Mouse (Mus musculus) monocyte, adult 5-6 weeks (primary cell): Measurements from ENCODE around the gene Ttl. TPM values are rescaled to one million over a fixed set of nuclear protein-coding genes. Genes with fewer than 3 reads are reported as not detected.

Experiments used
- ATAC-seq: fragments of 153-309, 156-312 bp; replicated peaks from 2 replicates; pipeline ENCODE4 v1.8.0; 2017; ENCODE audit warnings: mild to moderate bottlenecking; ENCODE audit not compliant: low TSS enrichment, insufficient number of reproducible peaks, severe bottlenecking, poor library complexity, low FRiP score
- total RNA-seq: library from RNA; stranded (forward); fragments of 200-1000, 200-491, 200-594 nt; gene quantifications from 3 replicates; pipeline ENCODE4 v1.2.3, GENCODE M21; 2017

Ttl gene
- total RNA-seq, 1 experiment from 2014 or later: 2.2 TPM

DNA sequence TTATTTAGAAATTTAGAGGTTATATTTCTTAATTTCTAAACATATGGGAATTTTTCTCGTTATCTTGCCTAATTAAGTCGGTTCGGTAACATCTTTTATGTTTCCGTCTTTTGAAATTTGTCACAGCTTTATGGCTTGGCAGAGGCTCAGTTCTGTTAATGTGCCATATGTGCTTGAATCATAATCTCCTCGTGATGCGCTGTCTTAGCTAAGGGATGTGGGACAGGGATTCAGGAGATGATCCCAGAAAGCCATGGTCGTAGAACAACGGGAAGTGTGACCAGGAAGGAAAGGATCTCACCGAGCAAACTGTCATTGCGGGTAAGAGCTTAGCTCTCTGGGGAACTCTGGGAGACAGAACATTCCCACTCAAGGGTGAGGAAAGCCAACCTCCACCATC lies 74.2 kb downstream of the Ttl start:
- ATAC-seq: no peak

Other genes starting within 250 kb of the Ttl start
- 46.5 to 73.2 TPM (median 54.2 TPM) in 3 replicates for gene Tmem87b, start 247.8 kb upstream of the Ttl start, total RNA-seq
- not detected in 3 replicates for gene Fbln7, start 203.0 kb upstream of the Ttl start, total RNA-seq
- 5.2 to 11.2 TPM (median 8.0 TPM) in 3 replicates for gene Zc3h8, start 121.9 kb upstream of the Ttl start, total RNA-seq
- gene Zc3h6, start 98.5 kb upstream of the Ttl start, total RNA-seq: 2.5 to 6.3 TPM (median 4.4 TPM) in 3 replicates
- gene Gm10762, start 98.2 kb upstream of the Ttl start, total RNA-seq: 1.5 to 2.6 TPM in 2 of 3 replicates, not detected in the other
- gene Vinac1, start 17.8 kb upstream of the Ttl start, total RNA-seq: not detected in 3 replicates
- 6.4 to 20.7 TPM (median 13.2 TPM) in 3 replicates for gene Polr1b, start 35.1 kb downstream of the Ttl start, total RNA-seq
- gene Chchd5, start 63.8 kb downstream of the Ttl start, total RNA-seq: 1.4 to 12.5 TPM (median 5.5 TPM) in 3 replicates
- 139 to 316 TPM (median 186 TPM) in 3 replicates for gene Slc20a1, start 132.8 kb downstream of the Ttl start, total RNA-seq
- gene Ckap2l, start 231.3 kb downstream of the Ttl start, total RNA-seq: 1.2 to 2.8 TPM (median 2.0 TPM) in 3 replicates
- 1.2 to 1.4 TPM in 2 of 3 replicates, not detected in the other for gene Il1a, start 244.0 kb downstream of the Ttl start, total RNA-seq